Mouse (Mus musculus) neural tube, embryonic 14.5 days (tissue): ENCODE measurements around the gene Tmprss9. TPM values are rescaled to one million over a fixed set of nuclear protein-coding genes. Genes with fewer than 3 reads are reported as not detected.
A peak's percentile ranks its signal among the peaks of the same experiment; 100 is the strongest.

Experiments used
- ATAC-seq: fragments of 200-750 bp; cut with Nextera tagmentation; 2 replicates; pipeline ENCODE4 v1.8.0; 2017; ENCODE audit warnings: low read depth, mild to moderate bottlenecking, moderate TSS enrichment, moderate library complexity
- H3K27ac ChIP-seq: fragments of 300-500 bp; sonication (generic); 2 replicates; pipeline ENCODE4 v1.5.1; 2014; ENCODE audit warnings: low read depth, mild to moderate bottlenecking, control low read depth, low read length, moderate library complexity, mixed read lengths
- H3K27me3 ChIP-seq: fragments of 300-500 bp; sonication (generic); 2 replicates; pipeline ENCODE4 v1.6.1; 2014; ENCODE audit warnings: low read length; ENCODE audit not compliant: control insufficient read depth, insufficient read depth
- H3K36me3 ChIP-seq: fragments of 300-500 bp; sonication (generic); 2 replicates; pipeline ENCODE4 v1.6.1; 2014; ENCODE audit warnings: low read length, mixed read lengths; ENCODE audit not compliant: control insufficient read depth, insufficient read depth
- H3K4me1 ChIP-seq: fragments of 300-500 bp; sonication (generic); 2 replicates; pipeline ENCODE4 v1.6.1; 2014; ENCODE audit warnings: low read length; ENCODE audit not compliant: control insufficient read depth, insufficient read depth
- H3K4me2 ChIP-seq: fragments of 300-500 bp; sonication (generic); 2 replicates; pipeline ENCODE4 v1.6.1; 2014; ENCODE audit warnings: mild to moderate bottlenecking, low read depth, low read length, control low read depth
- H3K4me3 ChIP-seq: fragments of 300-500 bp; sonication (generic); 2 replicates; pipeline ENCODE4 v1.5.1; 2014; ENCODE audit warnings: low read depth, low read length, control low read depth, mixed read lengths
- H3K9ac ChIP-seq: fragments of 300-500 bp; sonication (generic); replicated peaks from 2 replicates; pipeline ENCODE4 v1.6.1; 2014; ENCODE audit warnings: low read depth, mild to moderate bottlenecking, control low read depth, low read length, mixed read lengths
- H3K9me3 ChIP-seq: fragments of 300-500 bp; sonication (generic); 2 replicates; pipeline ENCODE4 v1.6.1; 2016; ENCODE audit warnings: low read length; ENCODE audit not compliant: control insufficient read depth
- WGBS: fragments of 180-500 bp; shearing (Covaris S2); extraction: QIAGEN DNeasy Blood & Tissue Kit; methylation state at CpG from one replicate; pipeline ENCODE4 v1.1.7; 2014; 5-methylcytosine and 5-hydroxymethylcytosine counted together
- polyA plus RNA-seq: library from polyadenylated mRNA; unstranded; fragments of >200 nt; fragmentation: Nextera tagmentation; extraction: Ambion mirVana; gene quantifications from 2 replicates; pipeline ENCODE4 v1.2.1, GENCODE M21; 2014

Gene Tmprss9
- polyA plus RNA-seq, 1 experiment from 2014 or later: 0.13 TPM

DNA sequence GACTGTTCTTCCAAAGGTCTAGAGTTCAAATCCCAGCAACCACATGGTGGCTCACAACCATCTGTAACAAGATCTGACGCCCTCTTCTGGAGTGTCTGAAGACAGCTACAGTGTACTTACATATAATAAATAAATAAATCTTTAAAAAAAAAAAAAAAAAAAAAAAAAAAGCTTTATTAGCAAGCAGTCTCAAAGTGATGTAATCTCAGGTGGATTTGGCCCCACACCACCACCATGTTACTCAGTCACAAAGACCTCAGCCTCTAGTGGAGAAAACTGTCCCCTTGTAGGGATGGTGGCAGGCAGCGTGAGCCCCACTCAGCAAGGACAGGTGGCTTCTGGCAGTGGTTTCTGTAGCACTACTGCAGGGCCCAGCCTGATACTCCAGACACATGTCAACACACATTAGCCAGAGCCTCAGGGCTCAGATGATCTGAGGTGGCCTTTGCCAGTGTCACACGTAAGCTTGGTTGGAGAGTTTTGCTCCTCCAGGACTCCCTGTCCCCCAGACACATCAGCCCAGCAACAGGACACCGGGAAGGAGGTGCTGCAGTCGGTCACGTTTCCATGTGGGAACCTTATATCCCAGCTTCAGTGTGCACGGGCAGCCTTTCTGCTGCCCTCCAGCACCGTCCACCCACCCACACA lies 41.8 kb downstream of the Tmprss9 start:
- ATAC-seq: no peak
- no peak overlapping the region for H3K4me2 ChIP-seq
- no peaks in the 10 kb centered on the region for H3K9me3 ChIP-seq
- H3K4me3 ChIP-seq: no peak overlapping the region
- no peaks in the 10 kb centered on the region for H3K27me3 ChIP-seq
- 92% methylated on average over 7 of the region's 8 CpGs for WGBS
- H3K4me1 ChIP-seq: peaks cover 16% of the 10 kb centered on the region
- H3K9ac ChIP-seq: no peak overlapping the region
- peaks cover 20% of the 10 kb centered on the region for H3K36me3 ChIP-seq
- H3K27ac ChIP-seq: no peak overlapping the region

DNA sequence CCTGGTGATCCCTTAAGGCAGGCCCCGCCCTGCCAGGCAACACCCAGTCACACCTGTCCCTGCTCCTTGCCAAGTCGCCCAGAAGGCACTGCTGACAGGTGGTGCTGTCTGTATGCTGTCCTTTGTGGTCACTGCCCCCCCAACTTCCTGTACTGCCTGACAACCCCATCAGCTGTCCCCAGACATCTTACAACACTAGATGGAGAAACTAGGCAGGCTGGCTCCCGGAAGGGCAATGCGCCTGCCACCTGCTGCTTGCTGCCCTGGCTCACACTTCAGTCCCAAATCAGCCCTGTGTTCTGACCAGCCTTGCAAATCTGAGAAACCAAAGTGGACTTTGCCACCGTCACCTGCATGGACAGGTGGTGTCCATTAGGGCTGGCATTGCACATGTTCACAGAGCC lies 42.6 kb downstream of the Tmprss9 start:
- ATAC-seq: no peak
- peaks cover 16% of the 10 kb centered on the region for H3K4me1 ChIP-seq
- no peaks in the 10 kb centered on the region for H3K27me3 ChIP-seq
- no peak overlapping the region for H3K4me3 ChIP-seq
- no peaks in the 10 kb centered on the region for H3K9me3 ChIP-seq
- H3K9ac ChIP-seq: no peak overlapping the region
- no peak overlapping the region for H3K27ac ChIP-seq
- no peak overlapping the region for H3K4me2 ChIP-seq
- H3K36me3 ChIP-seq: peaks cover 15% of the 10 kb centered on the region
- 97% methylated on average over 5 of the region's 5 CpGs for WGBS

GRCm38 (mm10) chr10:80915260-80915659 lies 43.6 kb downstream of the Tmprss9 start:
- Histone ChIP-seq H3K4me1 (peaks cover 16% of the 10 kb centered on the region), H3K9me3 (no peaks in the 10 kb centered on the region), H3K36me3 (peaks cover 5% of the 10 kb centered on the region; the same call in 1 of the 2 replicates), H3K4me2 (no peak overlapping the region), H3K9ac (no peak overlapping the region), H3K27ac (no peak overlapping the region), H3K4me3 (no peak overlapping the region), H3K27me3 (no peaks in the 10 kb centered on the region)
- no peak for ATAC-seq
- WGBS: 88% methylated on average over 2 of the region's 2 CpGs

DNA sequence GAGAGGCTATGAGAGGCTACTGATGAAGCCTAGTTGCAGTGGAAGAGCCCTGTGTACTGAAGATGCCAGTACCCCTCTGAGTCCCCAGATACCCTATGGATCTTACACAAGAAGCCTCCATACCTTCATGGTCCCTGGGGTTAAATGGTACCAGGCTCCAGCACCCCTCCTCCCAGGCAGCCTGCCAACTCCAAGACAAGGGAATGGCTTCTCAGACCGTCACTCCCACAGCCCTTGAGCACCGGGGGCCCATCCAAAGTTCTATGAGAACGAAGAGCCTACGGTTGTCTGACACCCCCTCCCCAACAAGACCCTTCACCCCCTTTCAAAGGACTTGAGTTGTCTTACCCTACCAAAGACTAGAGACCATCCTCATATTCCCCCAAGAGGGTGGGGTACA lies 44.1 kb downstream of the Tmprss9 start:
- peaks cover 16% of the 10 kb centered on the region for H3K4me1 ChIP-seq
- no peaks in the 10 kb centered on the region for H3K9me3 ChIP-seq
- H3K27ac ChIP-seq: no peak overlapping the region
- H3K36me3 ChIP-seq: peaks cover 3% of the 10 kb centered on the region; the same call in 1 of the 2 replicates
- ATAC-seq: no peak
- no peak overlapping the region for H3K9ac ChIP-seq
- 93% methylated on average over 4 of the region's 4 CpGs for WGBS
- H3K27me3 ChIP-seq: no peaks in the 10 kb centered on the region
- no peak overlapping the region for H3K4me2 ChIP-seq
- no peak overlapping the region for H3K4me3 ChIP-seq

GRCm38 (mm10) chr10:80917336-80917778 lies 45.7 kb downstream of the Tmprss9 start:
- Histone ChIP-seq H3K36me3 (no peaks in the 10 kb centered on the region; the same call in 1 of the 2 replicates), H3K9me3 (no peaks in the 10 kb centered on the region), H3K4me2 (peak overlapping the region; percentile 97), H3K4me3 (peak overlapping the region; percentile 95), H3K27ac (peak overlapping the region; percentile 67; the same call in 1 of the 2 replicates), H3K27me3 (no peaks in the 10 kb centered on the region), H3K9ac (peak overlapping the region; percentile 84), H3K4me1 (peaks cover 16% of the 10 kb centered on the region)
- WGBS: 4% methylated on average over 15 of the region's 15 CpGs
- ATAC-seq: peak; percentile 50

DNA sequence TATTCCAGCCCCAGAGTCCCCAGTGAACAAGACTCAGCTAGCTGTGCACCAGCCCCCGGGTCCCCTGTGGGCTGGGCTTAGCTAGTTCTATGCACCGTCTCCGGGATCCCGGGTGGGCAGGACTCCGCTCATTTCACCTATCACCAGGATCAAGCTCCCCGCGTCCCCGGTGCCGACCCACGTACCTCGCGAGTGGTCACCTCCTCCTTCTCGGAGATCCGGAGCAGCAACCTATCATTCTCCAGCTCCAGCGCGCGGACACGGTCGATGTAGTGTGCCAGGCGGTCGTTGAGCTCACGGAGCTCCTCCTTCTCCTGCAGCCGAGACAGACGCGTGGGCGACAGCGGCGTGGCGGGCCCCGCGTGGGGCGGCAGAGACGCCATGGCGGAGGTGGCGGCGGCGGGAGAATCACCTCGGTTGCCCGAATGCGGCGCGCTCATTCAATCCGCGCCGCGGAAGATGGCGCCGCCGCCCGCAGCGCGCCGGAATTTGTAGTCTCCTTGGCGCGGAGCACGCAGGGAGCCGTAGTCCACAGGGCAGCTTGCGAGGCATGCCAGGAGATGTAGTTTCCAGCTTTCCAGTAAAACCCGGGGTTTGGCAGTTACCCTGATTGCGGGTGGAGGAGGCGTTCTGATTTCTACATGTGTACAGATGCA lies 46.3 kb downstream of the Tmprss9 start, which contains the start of gene Lmnb2:
Lmnb2 (minus strand) TSS at position 467 of the 656 bp plus-strand sequence.
- Histone ChIP-seq H3K9me3 (no peaks in the 10 kb centered on the region), H3K9ac (peak within 1 kb of the TSS; percentile 84), H3K4me3 (peak within 1 kb of the TSS; percentile 95), H3K27me3 (no peaks in the 10 kb centered on the region), H3K36me3 (no peaks in the 10 kb centered on the region; the same call in 1 of the 2 replicates), H3K4me1 (peaks cover 16% of the 10 kb centered on the region), H3K27ac (peak within 1 kb of the TSS; percentile 67), H3K4me2 (peak within 1 kb of the TSS; percentile 97)
- peak; percentile 85 for ATAC-seq
- WGBS: under 1% methylated on average over 61 of the region's 61 CpGs

DNA sequence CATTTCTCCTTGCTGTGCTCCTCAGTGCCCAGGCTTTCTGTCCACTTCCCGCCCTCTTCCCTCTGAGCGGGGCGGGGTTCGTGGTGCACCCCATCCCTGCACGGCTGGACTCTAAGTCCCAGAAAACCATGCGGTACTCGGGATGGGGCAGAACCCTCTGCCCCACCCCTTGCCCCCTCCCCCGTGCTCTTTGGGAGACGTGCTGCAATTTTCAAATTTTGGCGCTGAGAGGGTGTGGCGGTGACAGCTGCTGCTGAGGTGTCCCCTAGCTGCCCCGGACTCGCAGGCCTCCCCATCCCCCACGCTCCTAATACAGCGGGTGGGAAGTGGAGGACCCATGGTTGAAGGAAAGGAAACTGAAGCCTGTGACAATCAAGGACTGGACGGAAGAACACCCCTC lies 50.3 kb downstream of the Tmprss9 start:
- no peak for ATAC-seq
- Histone ChIP-seq H3K9ac (0 out of 2 replicates have a peak overlapping the region, but pooled peaks have one; percentile 18), H3K4me1 (0 out of 2 replicates have a peak, but pooled peaks cover 8% of the 10 kb centered on the region), H3K4me2 (peak overlapping the region; percentile 24), H3K9me3 (no peaks in the 10 kb centered on the region), H3K36me3 (no peaks in the 10 kb centered on the region), H3K4me3 (no peak overlapping the region), H3K27ac (no peak overlapping the region), H3K27me3 (no peaks in the 10 kb centered on the region)
- WGBS: 6% methylated on average over 16 of the region's 16 CpGs

- Histone ChIP-seq H3K36me3 (no peaks in the 10 kb centered on the region), H3K9ac (no peak overlapping the region), H3K9me3 (no peaks in the 10 kb centered on the region), H3K4me2 (no peak overlapping the region), H3K4me1 (peaks cover 8% of the 10 kb centered on the region; the same call in 1 of the 2 replicates), H3K27ac (no peak overlapping the region), H3K27me3 (no peaks in the 10 kb centered on the region), H3K4me3 (no peak overlapping the region)
- 63% methylated on average over 3 of the region's 3 CpGs for WGBS
- ATAC-seq: no peak
These were observed 53.8 kb downstream of the Tmprss9 start for GRCm38 (mm10) chr10:80925472-80925871.
